Mouse (Mus musculus): ENCODE results near the gene Ndufb3. TPM values are rescaled to one million over a fixed set of nuclear protein-coding genes. Genes with fewer than 3 reads are reported as not detected.
"Not testable (repeated sequence)": the region's sequence is repeated elsewhere in the genome, so short reads cannot be mapped to it uniquely, and the experiment has no call there.

The Ndufb3 gene
- 220 and 223 TPM in 2 replicates for polyA plus RNA-seq (2016; fragmentation: Nextera tagmentation; extraction: Ambion mirVana)

DNA sequence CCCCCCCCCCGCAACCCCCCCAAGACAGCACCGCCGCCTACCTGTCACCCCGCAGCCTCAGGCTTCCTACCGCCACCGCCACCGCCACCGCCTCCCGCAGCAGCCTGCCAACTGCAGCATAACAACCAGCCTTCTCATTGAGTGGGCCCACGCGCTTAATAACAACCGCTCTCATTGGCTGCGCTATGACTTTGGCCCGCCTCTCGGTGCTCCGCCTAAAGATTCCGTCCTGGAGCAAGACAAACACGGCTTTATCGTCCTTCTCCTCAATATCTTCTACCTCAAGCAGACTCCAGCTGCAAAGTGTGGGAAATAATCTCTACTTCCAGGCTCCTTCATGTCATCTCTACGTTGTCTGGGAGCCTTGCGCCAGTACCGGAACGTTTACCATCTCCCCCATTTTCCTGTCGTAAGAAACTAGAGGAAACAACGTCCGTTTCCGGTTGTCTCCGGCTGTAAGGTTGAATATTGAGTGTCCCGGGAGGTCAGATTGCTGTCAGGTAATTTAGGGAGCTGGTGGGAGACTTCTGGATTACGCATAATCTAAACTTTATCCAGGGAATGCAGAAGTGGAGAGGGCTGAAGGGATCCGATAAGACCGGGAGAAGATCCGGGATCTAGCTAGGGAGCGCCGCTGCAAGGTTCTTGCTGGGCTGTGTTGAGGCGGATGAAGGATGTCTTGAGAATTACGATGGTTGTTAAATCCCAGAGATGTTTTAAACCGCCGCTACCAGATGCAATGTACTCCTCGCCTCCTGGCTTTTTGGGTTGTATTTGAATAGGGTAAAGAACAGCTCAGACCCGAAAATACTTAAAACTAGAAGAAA is at the start of gene Ndufb3, which contains the start of gene Fam126b:
Gene Ndufb3, plus strand, starts transcription at position 214 of the 827 bp plus-strand sequence.
Gene Fam126b, minus strand, starts transcription at position 153 of the 827 bp plus-strand sequence.
- H3K27me3 ChIP-seq (replicated peaks) = no peaks in the 10 kb centered on the region

GRCm38 (mm10) chr1:58541386-58541785 is 44.8 kb upstream of the Ndufb3 start:
- H3K36me3 ChIP-seq = peaks cover 51% of the 10 kb centered on the region
- no peak for ATAC-seq (ENCODE audit: insufficient number of reproducible peaks, low FRiP score)
- no peaks in the 10 kb centered on the region for H3K27me3 ChIP-seq (replicated peaks)
- H3K9ac ChIP-seq = no peak overlapping the region
- H3K27ac ChIP-seq (ENCODE audit: poor library complexity, severe bottlenecking) = no peak overlapping the region
- no peaks in the 10 kb centered on the region for H3K4me1 ChIP-seq (replicated peaks)
- H3K4me3 ChIP-seq = no peak overlapping the region
- no peaks in the 10 kb centered on the region for H3K9me3 ChIP-seq (replicated peaks)
- 74% methylated on average over 1 of the region's 1 CpGs for whole genome bisulfite sequencing
- no peak overlapping the region for H3K4me2 ChIP-seq

More for the DNA sequence above, at the start of gene Ndufb3, which contains the start of gene Fam126b:
- peak within 1 kb of the TSS; percentile 92 for H3K4me2 ChIP-seq
- peak within 1 kb of the TSS; percentile 62; the same call in 1 of the 2 replicates for H3K27ac ChIP-seq (ENCODE audit: poor library complexity, severe bottlenecking)
- peak within 1 kb of the TSS; percentile 85 for H3K4me3 ChIP-seq
- no peaks in the 10 kb centered on the region for H3K9me3 ChIP-seq (replicated peaks)
- under 1% methylated on average over 41 of the region's 41 CpGs for WGBS
- ATAC-seq (ENCODE audit: insufficient number of reproducible peaks, low FRiP score) = peak; percentile 98
- peak within 1 kb of the TSS; percentile 94 for H3K9ac ChIP-seq
- H3K36me3 ChIP-seq = peaks cover 6% of the 10 kb centered on the region
- peaks cover 8% of the 10 kb centered on the region for H3K4me1 ChIP-seq (replicated peaks)

GRCm38 (mm10) chr1:58560370-58560769 is 25.8 kb upstream of the Ndufb3 start:
- not testable (repeated sequence) for H3K4me1 ChIP-seq (replicated peaks); H3K9me3 ChIP-seq (replicated peaks); H3K4me2 ChIP-seq; H3K27me3 ChIP-seq (replicated peaks); H3K4me3 ChIP-seq; ATAC-seq (ENCODE audit: insufficient number of reproducible peaks, low FRiP score); H3K9ac ChIP-seq; H3K27ac ChIP-seq (ENCODE audit: poor library complexity, severe bottlenecking)
- 90% methylated on average over 6 of the region's 6 CpGs for WGBS
- peaks cover 18% of the 10 kb centered on the region for H3K36me3 ChIP-seq

DNA sequence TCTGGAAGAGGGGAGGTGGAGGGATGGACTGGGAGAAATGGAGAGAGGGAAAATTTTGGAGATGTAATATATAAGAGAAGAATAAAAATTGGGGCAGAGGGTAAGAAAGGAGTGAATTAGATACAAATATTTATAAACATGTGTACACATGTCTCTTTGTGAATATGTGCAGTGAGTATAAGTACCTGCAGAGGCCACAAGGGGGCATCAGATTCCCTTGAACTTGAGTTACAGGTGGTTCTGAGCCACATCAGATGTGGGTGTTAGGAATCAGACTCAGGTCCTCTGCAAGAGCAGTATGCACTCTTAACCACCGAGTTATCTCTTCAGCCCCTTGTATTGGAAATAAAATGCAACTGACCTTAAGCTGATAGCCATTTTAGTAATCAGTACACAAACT is 23.7 kb upstream of the Ndufb3 start:
- Histone ChIP-seq H3K9ac (no peak overlapping the region), H3K36me3 (peaks cover 15% of the 10 kb centered on the region), H3K4me2 (no peak overlapping the region), H3K4me1 (replicated peaks) (no peaks in the 10 kb centered on the region), H3K27ac (ENCODE audit: poor library complexity, severe bottlenecking) (no peak overlapping the region), H3K4me3 (no peak overlapping the region), H3K27me3 (replicated peaks) (no peaks in the 10 kb centered on the region), H3K9me3 (replicated peaks) (no peaks in the 10 kb centered on the region)
- 91% methylated on average over 1 of the region's 1 CpGs for WGBS
- ATAC-seq (ENCODE audit: insufficient number of reproducible peaks, low FRiP score) = no peak

- no peaks in the 10 kb centered on the region for H3K4me1 ChIP-seq (replicated peaks)
- peaks cover 12% of the 10 kb centered on the region for H3K36me3 ChIP-seq
- no peak overlapping the region for H3K4me3 ChIP-seq
- WGBS = 90% methylated on average over 5 of the region's 5 CpGs
- H3K27ac ChIP-seq (ENCODE audit: poor library complexity, severe bottlenecking) = no peak overlapping the region
- no peak for ATAC-seq (ENCODE audit: insufficient number of reproducible peaks, low FRiP score)
- no peaks in the 10 kb centered on the region for H3K27me3 ChIP-seq (replicated peaks)
- H3K9me3 ChIP-seq (replicated peaks) = no peaks in the 10 kb centered on the region
- no peak overlapping the region for H3K9ac ChIP-seq
- H3K4me2 ChIP-seq = no peak overlapping the region
Observed at GRCm38 (mm10) chr1:58564981-58565380, 21.2 kb upstream of the Ndufb3 start.

GRCm38 (mm10) chr1:58566621-58567020 is 19.6 kb upstream of the Ndufb3 start:
- Histone ChIP-seq H3K27ac (ENCODE audit: poor library complexity, severe bottlenecking) (no peak overlapping the region), H3K4me2 (no peak overlapping the region), H3K36me3 (peaks cover 7% of the 10 kb centered on the region), H3K4me1 (replicated peaks) (no peaks in the 10 kb centered on the region), H3K27me3 (replicated peaks) (no peaks in the 10 kb centered on the region), H3K9ac (no peak overlapping the region), H3K9me3 (replicated peaks) (no peaks in the 10 kb centered on the region), H3K4me3 (no peak overlapping the region)
- no peak for ATAC-seq (ENCODE audit: insufficient number of reproducible peaks, low FRiP score)

GRCm38 (mm10) chr1:58568456-58569130 is 17.6 kb upstream of the Ndufb3 start:
- Histone ChIP-seq H3K4me1 (replicated peaks) (no peaks in the 10 kb centered on the region), H3K9me3 (replicated peaks) (no peaks in the 10 kb centered on the region), H3K4me2 (no peak overlapping the region), H3K27ac (ENCODE audit: poor library complexity, severe bottlenecking) (no peak overlapping the region), H3K4me3 (no peak overlapping the region), H3K36me3 (no peaks in the 10 kb centered on the region), H3K9ac (no peak overlapping the region), H3K27me3 (replicated peaks) (no peaks in the 10 kb centered on the region)
- ATAC-seq (ENCODE audit: insufficient number of reproducible peaks, low FRiP score) = no peak

DNA sequence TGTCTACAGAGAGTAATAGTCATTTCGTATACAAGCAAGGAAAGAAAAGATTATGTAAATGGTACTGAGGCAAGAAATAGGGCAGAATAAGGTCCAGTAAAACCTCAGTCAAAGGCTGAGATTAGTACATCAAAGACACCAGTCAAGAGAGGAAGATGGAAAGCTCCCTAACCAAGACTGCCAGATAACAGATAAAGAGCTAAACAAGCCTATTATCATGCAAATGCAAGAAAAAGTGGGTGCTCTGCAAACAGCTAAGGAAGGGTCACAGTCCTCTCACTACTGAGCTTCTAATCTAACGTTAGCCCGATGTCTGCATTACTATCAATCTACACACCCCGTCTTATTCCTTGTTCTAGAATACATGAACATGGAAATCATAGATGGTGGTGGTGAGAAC is 15.7 kb upstream of the Ndufb3 start:
- Histone ChIP-seq H3K27me3 (replicated peaks) (no peaks in the 10 kb centered on the region), H3K4me2 (no peak overlapping the region), H3K4me1 (replicated peaks) (no peaks in the 10 kb centered on the region), H3K36me3 (no peaks in the 10 kb centered on the region), H3K9me3 (replicated peaks) (no peaks in the 10 kb centered on the region), H3K9ac (no peak overlapping the region), H3K27ac (ENCODE audit: poor library complexity, severe bottlenecking) (no peak overlapping the region), H3K4me3 (no peak overlapping the region)
- no peak for ATAC-seq (ENCODE audit: insufficient number of reproducible peaks, low FRiP score)
- 43% methylated on average over 4 of the region's 4 CpGs for WGBS

DNA sequence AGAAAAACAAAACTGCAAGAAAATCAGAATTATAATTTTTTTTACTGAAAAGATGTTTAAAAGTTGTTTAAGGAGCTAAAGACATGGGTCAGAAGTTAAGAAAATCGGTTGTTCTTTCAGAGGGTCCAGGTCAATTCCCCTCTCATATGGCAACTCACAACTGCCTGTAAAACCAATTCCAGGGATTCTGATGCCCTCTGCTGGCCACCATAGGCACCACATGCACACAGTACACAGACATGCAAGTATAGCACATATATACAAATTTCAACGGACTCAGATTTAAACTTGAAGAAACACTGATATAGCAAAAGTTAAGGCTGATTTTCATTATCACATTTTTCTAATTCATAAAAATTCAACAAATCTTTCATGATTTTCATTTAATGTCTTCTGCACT is 7.0 kb upstream of the Ndufb3 start:
- no peaks in the 10 kb centered on the region for H3K27me3 ChIP-seq (replicated peaks)
- no peak overlapping the region for H3K9ac ChIP-seq
- no peaks in the 10 kb centered on the region for H3K9me3 ChIP-seq (replicated peaks)
- no peaks in the 10 kb centered on the region for H3K36me3 ChIP-seq
- H3K4me1 ChIP-seq (replicated peaks) = no peaks in the 10 kb centered on the region
- H3K4me3 ChIP-seq = no peak overlapping the region
- no peak overlapping the region for H3K27ac ChIP-seq (ENCODE audit: poor library complexity, severe bottlenecking)
- H3K4me2 ChIP-seq = no peak overlapping the region
- ATAC-seq (ENCODE audit: insufficient number of reproducible peaks, low FRiP score) = no peak
- WGBS = 84% methylated on average over 2 of the region's 2 CpGs

DNA sequence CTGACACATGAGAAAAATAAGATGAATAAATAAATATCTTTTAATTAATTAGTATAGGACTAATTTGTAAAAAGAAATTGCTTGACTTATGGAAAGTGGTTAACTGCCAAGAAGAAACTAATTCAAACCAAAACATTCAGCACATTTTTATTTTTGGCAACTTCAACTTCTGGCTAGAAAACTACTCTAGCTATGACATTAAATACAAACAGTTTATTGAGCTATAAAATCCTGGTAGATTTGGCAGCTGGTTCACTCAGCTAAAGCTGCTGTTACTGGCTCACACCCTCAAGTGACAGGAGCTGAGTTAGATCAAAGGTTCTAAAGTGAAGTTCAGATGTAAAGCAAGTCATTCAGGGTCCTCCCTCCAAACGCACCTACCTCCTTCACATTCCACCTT is 3.6 kb upstream of the Ndufb3 start:
- WGBS = 69% methylated on average over 1 of the region's 1 CpGs
- no peaks in the 10 kb centered on the region for H3K27me3 ChIP-seq (replicated peaks)
- no peaks in the 10 kb centered on the region for H3K36me3 ChIP-seq
- H3K9ac ChIP-seq = no peak overlapping the region
- H3K4me2 ChIP-seq = no peak overlapping the region
- H3K4me3 ChIP-seq = no peak overlapping the region
- ATAC-seq (ENCODE audit: insufficient number of reproducible peaks, low FRiP score) = no peak
- H3K9me3 ChIP-seq (replicated peaks) = no peaks in the 10 kb centered on the region
- H3K4me1 ChIP-seq (replicated peaks) = peaks cover 8% of the 10 kb centered on the region
- H3K27ac ChIP-seq (ENCODE audit: poor library complexity, severe bottlenecking) = no peak overlapping the region

DNA sequence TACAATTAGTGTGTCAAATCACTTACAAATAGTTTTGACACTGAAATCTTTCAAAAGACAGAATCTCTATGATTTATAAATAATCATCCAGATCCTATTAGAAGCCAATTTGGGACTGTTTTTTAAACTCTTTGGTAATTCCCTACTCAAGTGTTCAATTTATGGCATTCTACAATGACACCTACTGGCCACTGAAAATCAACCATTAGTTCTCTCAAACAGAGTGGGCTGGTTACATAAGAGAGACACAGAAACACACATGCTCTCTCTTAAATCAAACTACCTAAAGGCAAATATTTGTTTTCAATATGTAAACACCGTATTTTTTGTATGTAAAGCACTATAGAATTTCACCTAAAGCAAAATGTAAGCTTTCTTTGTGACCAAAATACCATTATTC is 1.9 kb upstream of the Ndufb3 start:
- no peaks in the 10 kb centered on the region for H3K36me3 ChIP-seq
- H3K4me3 ChIP-seq = no peak overlapping the region
- WGBS = 71% methylated on average over 1 of the region's 1 CpGs
- H3K27ac ChIP-seq (ENCODE audit: poor library complexity, severe bottlenecking) = no peak overlapping the region
- H3K4me2 ChIP-seq = no peak overlapping the region
- ATAC-seq (ENCODE audit: insufficient number of reproducible peaks, low FRiP score) = no peak
- peaks cover 8% of the 10 kb centered on the region for H3K4me1 ChIP-seq (replicated peaks)
- no peaks in the 10 kb centered on the region for H3K9me3 ChIP-seq (replicated peaks)
- H3K9ac ChIP-seq = no peak overlapping the region
- no peaks in the 10 kb centered on the region for H3K27me3 ChIP-seq (replicated peaks)
